Mouse (Mus musculus) layer of hippocampus, adult 2 months (tissue): ENCODE data around the gene Evx2. TPM values are rescaled to one million over a fixed set of nuclear protein-coding genes. Genes with fewer than 3 reads are reported as not detected.

ENCODE experiments used
- DNase-seq, 2 experiments: peaks; one replicate each; pipeline ENCODE4 v3.0.0; 2022; ENCODE audit warnings: low spot score in 2 of 2
- H3K27ac ChIP-seq: fragments of 200-600 bp; 2 replicates; pipeline ENCODE4 v1.8.1; 2022
- H3K4me3 ChIP-seq: fragments of 200-600 bp; 2 replicates; pipeline ENCODE4 v1.8.1; 2022; ENCODE audit warnings: mild to moderate bottlenecking
- CTCF ChIP-seq: fragments of 200-600 bp; conservative IDR thresholded peaks from 2 replicates; pipeline ENCODE4 v1.8.1; 2022; ENCODE audit warnings: antibody characterized with exemption, mild to moderate bottlenecking, moderate library complexity
- total RNA-seq, 2 experiments: library from RNA; stranded (reverse); gene quantifications; 2 replicates each; pipeline ENCODE4 v1.2.3; 2021

Evx2 gene
- total RNA-seq, 2 experiments from 2014 or later, result not detected

DNA sequence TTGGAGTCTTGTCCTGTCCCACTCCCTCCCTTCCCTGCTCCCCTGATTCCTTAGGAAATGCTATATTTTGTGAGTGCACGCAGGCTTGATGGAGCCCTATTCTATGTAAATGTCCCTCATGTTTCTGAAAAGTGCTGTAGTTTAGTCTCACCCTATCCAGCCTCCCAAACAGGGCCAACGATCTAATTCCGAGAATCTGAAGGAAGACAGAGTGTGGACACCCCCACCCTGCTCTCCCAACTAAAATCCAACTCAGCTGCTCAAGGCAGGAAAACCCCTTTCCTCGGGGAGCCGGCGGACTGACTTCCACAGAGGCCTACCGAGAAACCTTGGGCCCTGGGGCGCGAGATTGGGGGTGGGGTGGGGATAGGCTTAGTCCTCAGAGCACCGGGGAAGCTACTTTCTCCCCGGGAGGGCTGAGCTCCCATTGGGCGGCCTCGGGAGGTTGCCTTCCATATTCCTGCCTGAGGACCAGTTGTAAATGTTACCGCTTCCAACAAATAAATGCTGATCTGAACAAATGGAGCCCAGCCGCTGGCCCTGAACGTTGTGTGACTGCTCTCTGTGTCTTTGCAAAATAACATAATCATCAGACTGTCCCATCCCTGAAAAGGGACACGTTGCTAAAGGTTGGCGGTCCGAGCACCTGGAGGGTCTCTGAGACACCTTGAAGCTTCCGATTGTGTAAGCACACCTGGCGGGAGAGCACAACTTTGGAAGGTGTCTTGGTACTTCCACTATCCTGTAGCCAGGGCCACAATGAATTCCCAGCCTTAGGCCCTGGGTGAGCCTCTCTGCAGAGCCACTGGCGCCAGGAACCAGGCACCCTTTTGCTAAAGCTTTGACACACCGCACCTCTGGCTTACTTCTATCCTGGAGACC, 40.5 kb upstream of the Evx2 start:
- Histone ChIP-seq H3K4me3 (no peak overlapping the region), H3K27ac (no peak overlapping the region)
- no peak for TF ChIP-seq CTCF
- DNase-seq, result no peak

DNA sequence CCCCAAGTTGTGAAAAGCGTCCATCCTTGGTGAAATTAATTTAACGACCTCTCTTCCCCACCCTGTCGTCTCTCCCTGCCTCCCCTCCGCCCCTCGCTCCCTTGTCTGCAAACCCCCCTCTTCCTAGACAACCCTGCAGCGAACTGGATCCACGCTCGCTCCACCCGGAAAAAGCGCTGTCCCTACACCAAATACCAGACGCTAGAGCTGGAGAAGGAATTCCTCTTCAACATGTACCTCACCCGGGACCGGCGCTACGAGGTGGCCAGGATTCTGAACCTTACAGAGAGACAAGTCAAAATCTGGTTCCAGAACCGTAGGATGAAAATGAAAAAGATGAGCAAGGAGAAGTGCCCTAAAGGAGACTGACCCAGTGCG, 39.7 kb upstream of the Evx2 start:
- DNase-seq, result no peak
- no peak for TF ChIP-seq CTCF
- no peak overlapping the region for H3K27ac ChIP-seq
- H3K4me3 ChIP-seq, result no peak overlapping the region

GRCm38 (mm10) chr2:74698201-74699052, 39.1 kb upstream of the Evx2 start:
- H3K27ac ChIP-seq, result no peak overlapping the region
- TF ChIP-seq CTCF, result no peak
- no peak for DNase-seq
- peak overlapping the region; percentile 34; the same call in 1 of the 2 replicates for H3K4me3 ChIP-seq

- no peak for DNase-seq
- TF ChIP-seq CTCF, result peak; percentile 28
- peak within 1 kb of the TSS; percentile 34 for H3K4me3 ChIP-seq
- no peak within 1 kb of the TSS for H3K27ac ChIP-seq
These were observed 38.3 kb upstream of the Evx2 start, which contains the start of gene Hoxd9 for GRCm38 (mm10) chr2:74697567-74698121. Gene Hoxd9, plus strand, starts transcription at chr2:74697727.

GRCm38 (mm10) chr2:74696442-74697335, 37.3 kb upstream of the Evx2 start:
- Histone ChIP-seq H3K4me3 (no peak overlapping the region), H3K27ac (no peak overlapping the region)
- no peak for DNase-seq
- TF ChIP-seq CTCF, result no peak

GRCm38 (mm10) chr2:74695813-74696430, 36.6 kb upstream of the Evx2 start:
- no peak for TF ChIP-seq CTCF
- Histone ChIP-seq H3K4me3 (no peak overlapping the region), H3K27ac (no peak overlapping the region)
- no peak for DNase-seq

DNA sequence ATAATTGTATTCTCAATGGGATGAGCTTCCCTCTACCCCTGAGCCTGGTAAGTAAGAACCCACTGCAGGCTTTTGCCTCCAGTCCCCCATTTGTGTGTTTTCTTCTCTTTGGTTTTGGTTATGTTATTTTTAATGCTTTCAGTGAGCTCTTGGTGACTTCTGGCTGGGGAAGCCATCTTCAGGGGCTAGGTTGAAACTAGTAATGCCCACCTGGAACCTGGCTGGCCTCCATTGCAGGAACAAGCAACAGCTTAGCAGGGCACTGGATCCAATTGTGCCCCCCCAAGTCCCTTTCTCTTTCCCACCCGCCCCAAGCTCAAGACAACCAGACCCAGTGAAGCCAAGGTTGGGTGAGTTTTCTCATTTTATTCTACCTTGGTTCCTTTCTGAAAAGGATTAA, 36.0 kb upstream of the Evx2 start:
- no peak for TF ChIP-seq CTCF
- H3K4me3 ChIP-seq, result no peak overlapping the region
- no peak for DNase-seq
- no peak overlapping the region for H3K27ac ChIP-seq

- Histone ChIP-seq H3K4me3 (no peak overlapping the region), H3K27ac (no peak overlapping the region)
- DNase-seq, result no peak
- peak; percentile 45 for TF ChIP-seq CTCF
These were observed 34.7 kb upstream of the Evx2 start for GRCm38 (mm10) chr2:74694066-74694465.

- Histone ChIP-seq H3K4me3 (no peak overlapping the region), H3K27ac (no peak overlapping the region)
- no peak for TF ChIP-seq CTCF
- no peak for DNase-seq
These were observed 34.1 kb upstream of the Evx2 start for GRCm38 (mm10) chr2:74693432-74693827.

DNA sequence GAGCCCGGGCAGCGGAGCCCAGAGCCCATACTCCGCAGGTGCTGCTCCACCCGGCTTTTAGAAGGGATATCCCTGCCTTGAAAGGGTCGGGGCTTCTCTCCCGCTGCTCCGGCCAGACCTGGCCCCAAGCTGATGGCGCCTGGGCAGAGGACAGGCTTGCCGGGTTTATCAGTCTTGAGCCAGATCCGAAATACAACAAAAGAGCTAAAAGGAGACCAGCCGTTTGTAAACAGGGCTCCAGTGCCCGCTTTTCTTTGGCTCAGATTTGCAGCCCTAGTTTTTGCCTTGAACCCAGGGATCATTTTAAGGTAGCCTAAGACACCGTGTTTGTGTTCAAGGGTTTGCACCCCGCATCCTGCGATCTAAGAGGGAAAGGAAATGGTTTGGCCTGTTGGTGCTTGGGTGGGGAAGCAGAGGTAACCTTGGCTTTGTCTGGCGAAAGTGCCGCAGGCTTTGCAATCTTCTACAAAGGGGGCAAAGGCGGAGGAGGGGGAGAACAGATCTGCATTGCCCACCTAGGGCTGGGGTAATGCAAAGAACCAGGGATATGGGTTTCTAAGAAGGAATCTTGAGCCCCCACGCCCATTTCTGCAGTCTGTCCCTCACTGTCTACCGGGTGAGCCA, 33.6 kb upstream of the Evx2 start:
- no peak for TF ChIP-seq CTCF
- H3K27ac ChIP-seq, result no peak overlapping the region
- no peak overlapping the region for H3K4me3 ChIP-seq
- DNase-seq, result no peak

- no peak for DNase-seq
- Histone ChIP-seq H3K4me3 (no peak overlapping the region), H3K27ac (no peak overlapping the region)
- no peak for TF ChIP-seq CTCF
These were observed 32.8 kb upstream of the Evx2 start for GRCm38 (mm10) chr2:74691995-74692807.
